Mouse (Mus musculus): ENCODE measurements around the gene Cep68. TPM values are rescaled to one million over a fixed set of nuclear protein-coding genes. Genes with fewer than 3 reads are reported as not detected.
A peak's percentile ranks its signal among the peaks of the same experiment; 100 is the strongest.

The Cep68 gene
- polyA plus RNA-seq, 1 experiment from 2014 or later, result 29.4 TPM

- H3K27ac ChIP-seq (ENCODE audit: low read depth, low read length), result no peak overlapping the region
- H3K9me3 ChIP-seq (ENCODE audit: control insufficient read depth, low read length), result no peaks in the 10 kb centered on the region
- H3K36me3 ChIP-seq (ENCODE audit: control insufficient read depth, insufficient read depth, low read length), result peaks cover 9% of the 10 kb centered on the region
- 85% methylated on average over 16 of the region's 16 CpGs for WGBS
- DNase-seq (ENCODE audit: low spot score, missing footprints) (peak; percentile 80), ATAC-seq (ENCODE audit: low FRiP score) (no peak)
- no peak overlapping the region for H3K4me3 ChIP-seq (ENCODE audit: low read depth, low read length)
- H3K4me2 ChIP-seq, result no peak overlapping the region
- H3K4me1 ChIP-seq (ENCODE audit: control insufficient read depth, insufficient read depth, low read length), result peaks cover 23% of the 10 kb centered on the region
- H3K9ac ChIP-seq (ENCODE audit: low read length), result no peak overlapping the region
- no peaks in the 10 kb centered on the region for H3K27me3 ChIP-seq (ENCODE audit: control insufficient read depth, insufficient read depth, low read length)
Observed at GRCm38 (mm10) chr11:20244336-20245290, 4.6 kb downstream of the Cep68 start.

- WGBS, result 53% methylated on average over 9 of the region's 9 CpGs
- Histone ChIP-seq H3K4me2 (no peak overlapping the region), H3K36me3 (ENCODE audit: control insufficient read depth, insufficient read depth, low read length) (peaks cover 16% of the 10 kb centered on the region), H3K4me1 (ENCODE audit: control insufficient read depth, insufficient read depth, low read length) (peaks cover 21% of the 10 kb centered on the region), H3K4me3 (ENCODE audit: low read depth, low read length) (no peak overlapping the region), H3K27me3 (ENCODE audit: control insufficient read depth, insufficient read depth, low read length) (no peaks in the 10 kb centered on the region), H3K9ac (ENCODE audit: low read length) (no peak overlapping the region), H3K9me3 (ENCODE audit: control insufficient read depth, low read length) (no peaks in the 10 kb centered on the region), H3K27ac (ENCODE audit: low read depth, low read length) (no peak overlapping the region)
- DNase-seq (ENCODE audit: low spot score, missing footprints) (peak; percentile 82), ATAC-seq (ENCODE audit: low FRiP score) (peak; percentile 36; the same call in 1 of the 2 replicates)
Observed at GRCm38 (mm10) chr11:20243214-20243913, 5.9 kb downstream of the Cep68 start.

- DNase-seq (ENCODE audit: low spot score, missing footprints) (no peak), ATAC-seq (ENCODE audit: low FRiP score) (no peak)
- H3K36me3 ChIP-seq (ENCODE audit: control insufficient read depth, insufficient read depth, low read length), result peaks cover 19% of the 10 kb centered on the region
- no peak overlapping the region for H3K27ac ChIP-seq (ENCODE audit: low read depth, low read length)
- WGBS, result 91% methylated on average over 6 of the region's 6 CpGs
- no peak overlapping the region for H3K9ac ChIP-seq (ENCODE audit: low read length)
- no peaks in the 10 kb centered on the region for H3K27me3 ChIP-seq (ENCODE audit: control insufficient read depth, insufficient read depth, low read length)
- no peaks in the 10 kb centered on the region for H3K9me3 ChIP-seq (ENCODE audit: control insufficient read depth, low read length)
- no peak overlapping the region for H3K4me3 ChIP-seq (ENCODE audit: low read depth, low read length)
- H3K4me1 ChIP-seq (ENCODE audit: control insufficient read depth, insufficient read depth, low read length), result peaks cover 13% of the 10 kb centered on the region
- H3K4me2 ChIP-seq, result no peak overlapping the region
Observed at GRCm38 (mm10) chr11:20242366-20243056, 6.7 kb downstream of the Cep68 start.

GRCm38 (mm10) chr11:20241311-20241710, 7.9 kb downstream of the Cep68 start:
- Histone ChIP-seq H3K27me3 (ENCODE audit: control insufficient read depth, insufficient read depth, low read length) (no peaks in the 10 kb centered on the region), H3K9ac (ENCODE audit: low read length) (no peak overlapping the region), H3K9me3 (ENCODE audit: control insufficient read depth, low read length) (no peaks in the 10 kb centered on the region), H3K4me3 (ENCODE audit: low read depth, low read length) (no peak overlapping the region), H3K4me2 (no peak overlapping the region), H3K4me1 (ENCODE audit: control insufficient read depth, insufficient read depth, low read length) (peaks cover 3% of the 10 kb centered on the region), H3K36me3 (ENCODE audit: control insufficient read depth, insufficient read depth, low read length) (peaks cover 24% of the 10 kb centered on the region), H3K27ac (ENCODE audit: low read depth, low read length) (no peak overlapping the region)
- no peak for DNase-seq (ENCODE audit: low spot score, missing footprints)
- WGBS, result 97% methylated on average over 7 of the region's 7 CpGs
- no peak for ATAC-seq (ENCODE audit: low FRiP score)

- H3K4me3 ChIP-seq (ENCODE audit: low read depth, low read length), result no peak overlapping the region
- H3K36me3 ChIP-seq (ENCODE audit: control insufficient read depth, insufficient read depth, low read length), result peaks cover 29% of the 10 kb centered on the region
- no peak overlapping the region for H3K9ac ChIP-seq (ENCODE audit: low read length)
- no peaks in the 10 kb centered on the region for H3K27me3 ChIP-seq (ENCODE audit: control insufficient read depth, insufficient read depth, low read length)
- WGBS, result 91% methylated on average over 5 of the region's 5 CpGs
- no peak for ATAC-seq (ENCODE audit: low FRiP score)
- no peaks in the 10 kb centered on the region for H3K9me3 ChIP-seq (ENCODE audit: control insufficient read depth, low read length)
- no peak overlapping the region for H3K4me2 ChIP-seq
- H3K27ac ChIP-seq (ENCODE audit: low read depth, low read length), result no peak overlapping the region
- DNase-seq (ENCODE audit: low spot score, missing footprints), result no peak
- H3K4me1 ChIP-seq (ENCODE audit: control insufficient read depth, insufficient read depth, low read length), result peaks cover 3% of the 10 kb centered on the region
Observed at GRCm38 (mm10) chr11:20240331-20240730, 8.9 kb downstream of the Cep68 start.

- no peak overlapping the region for H3K9ac ChIP-seq (ENCODE audit: low read length)
- H3K27ac ChIP-seq (ENCODE audit: low read depth, low read length), result no peak overlapping the region
- no peaks in the 10 kb centered on the region for H3K27me3 ChIP-seq (ENCODE audit: control insufficient read depth, insufficient read depth, low read length)
- H3K4me1 ChIP-seq (ENCODE audit: control insufficient read depth, insufficient read depth, low read length), result no peaks in the 10 kb centered on the region; the same call in 1 of the 2 replicates
- DNase-seq (ENCODE audit: low spot score, missing footprints) (no peak), ATAC-seq (ENCODE audit: low FRiP score) (no peak)
- H3K4me3 ChIP-seq (ENCODE audit: low read depth, low read length), result no peak overlapping the region
- H3K36me3 ChIP-seq (ENCODE audit: control insufficient read depth, insufficient read depth, low read length), result peaks cover 34% of the 10 kb centered on the region
- no peaks in the 10 kb centered on the region for H3K9me3 ChIP-seq (ENCODE audit: control insufficient read depth, low read length)
- H3K4me2 ChIP-seq, result no peak overlapping the region
- 91% methylated on average over 9 of the region's 9 CpGs for WGBS
Observed at GRCm38 (mm10) chr11:20239279-20239861, 9.9 kb downstream of the Cep68 start.

DNA sequence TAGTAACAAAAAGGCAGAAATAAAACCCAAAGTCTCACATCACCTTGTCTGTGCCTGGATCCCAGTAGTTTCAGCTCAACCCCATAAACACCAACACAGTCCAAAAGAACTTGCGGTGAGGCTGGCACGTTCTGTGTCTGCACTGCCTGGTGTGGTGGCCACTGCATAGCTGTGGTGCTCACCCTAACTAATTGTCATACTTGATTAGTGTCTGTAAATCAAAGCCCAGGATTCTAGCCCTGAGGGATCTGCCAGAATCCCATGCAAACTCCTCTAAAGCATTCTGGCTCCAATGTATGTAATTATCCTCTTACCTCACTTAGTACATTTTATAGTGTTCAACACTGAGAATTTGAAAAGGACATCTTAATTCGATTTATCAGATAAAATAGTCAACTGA, 11.3 kb downstream of the Cep68 start:
- Histone ChIP-seq H3K36me3 (ENCODE audit: control insufficient read depth, insufficient read depth, low read length) (peaks cover 34% of the 10 kb centered on the region), H3K9me3 (ENCODE audit: control insufficient read depth, low read length) (no peaks in the 10 kb centered on the region), H3K27ac (ENCODE audit: low read depth, low read length) (no peak overlapping the region), H3K4me3 (ENCODE audit: low read depth, low read length) (no peak overlapping the region), H3K9ac (ENCODE audit: low read length) (no peak overlapping the region), H3K4me2 (no peak overlapping the region), H3K4me1 (ENCODE audit: control insufficient read depth, insufficient read depth, low read length) (no peaks in the 10 kb centered on the region), H3K27me3 (ENCODE audit: control insufficient read depth, insufficient read depth, low read length) (no peaks in the 10 kb centered on the region)
- WGBS, result 90% methylated on average over 3 of the region's 3 CpGs
- ATAC-seq (ENCODE audit: low FRiP score) (no peak), DNase-seq (ENCODE audit: low spot score, missing footprints) (no peak)

DNA sequence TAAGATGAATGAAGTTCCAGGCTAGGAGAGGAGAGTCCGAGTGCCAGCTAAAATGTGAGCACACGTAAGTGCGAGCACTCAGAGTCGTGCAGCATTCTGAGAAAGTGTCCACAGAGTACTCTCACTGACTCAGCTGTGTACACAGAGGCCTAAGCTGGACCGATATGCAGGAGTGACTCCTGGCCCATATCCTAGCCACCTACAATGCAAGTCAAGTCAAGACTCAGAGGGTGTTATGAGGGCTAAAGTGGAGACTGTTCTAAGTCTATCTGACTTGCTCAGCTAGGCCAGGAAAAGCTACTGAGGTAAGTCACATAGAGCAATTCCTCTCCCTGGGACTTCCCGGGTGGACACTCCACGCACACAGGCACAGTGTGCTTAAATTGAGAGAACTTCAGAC, 12.2 kb downstream of the Cep68 start:
- DNase-seq (ENCODE audit: low spot score, missing footprints), result no peak
- H3K27ac ChIP-seq (ENCODE audit: low read depth, low read length), result no peak overlapping the region
- no peaks in the 10 kb centered on the region for H3K4me1 ChIP-seq (ENCODE audit: control insufficient read depth, insufficient read depth, low read length)
- ATAC-seq (ENCODE audit: low FRiP score), result no peak
- 95% methylated on average over 7 of the region's 7 CpGs for WGBS
- no peaks in the 10 kb centered on the region for H3K27me3 ChIP-seq (ENCODE audit: control insufficient read depth, insufficient read depth, low read length)
- H3K9ac ChIP-seq (ENCODE audit: low read length), result no peak overlapping the region
- no peak overlapping the region for H3K4me2 ChIP-seq
- peaks cover 31% of the 10 kb centered on the region for H3K36me3 ChIP-seq (ENCODE audit: control insufficient read depth, insufficient read depth, low read length)
- H3K4me3 ChIP-seq (ENCODE audit: low read depth, low read length), result no peak overlapping the region
- no peaks in the 10 kb centered on the region for H3K9me3 ChIP-seq (ENCODE audit: control insufficient read depth, low read length)
